Mouse (Mus musculus): ENCODE data around the gene Wfdc18.

Gene Wfdc18

GRCm38 (mm10) chr11:83708715-83709114 lies at the start of gene Wfdc18:
Gene Wfdc18 (plus strand): TSS chr11:83709015.
- DNase-seq: no peak

GRCm38 (mm10) chr11:83662204-83662603 lies 46.6 kb upstream of the Wfdc18 start, which contains the start of gene Ccl4:
Gene Ccl4 (plus strand): TSS chr11:83662584.
- no peak for DNase-seq

GRCm38 (mm10) chr11:83663532-83663931 lies 45.3 kb upstream of the Wfdc18 start:
- no peak for DNase-seq

GRCm38 (mm10) chr11:83671743-83672142 lies 37.1 kb upstream of the Wfdc18 start:
- DNase-seq: no peak

- DNase-seq: no peak
Measured at GRCm38 (mm10) chr11:83675665-83676064, 33.1 kb upstream of the Wfdc18 start.

- DNase-seq: no peak
Measured at GRCm38 (mm10) chr11:83689918-83690317, 18.9 kb upstream of the Wfdc18 start.

GRCm38 (mm10) chr11:83692008-83692407 lies 16.8 kb upstream of the Wfdc18 start:
- DNase-seq: no peak

GRCm38 (mm10) chr11:83703705-83704104 lies 5.1 kb upstream of the Wfdc18 start, which contains the start of gene Wfdc17:
Gene Wfdc17 (plus strand): TSS chr11:83703991.
- no peak for DNase-seq

- DNase-seq: no peak
Measured at GRCm38 (mm10) chr11:83709683-83710082, 868 bp downstream of the Wfdc18 start.

- DNase-seq: no peak
Measured at GRCm38 (mm10) chr11:83712671-83713070, 3.9 kb downstream of the Wfdc18 start.

- DNase-seq: no peak
Measured at GRCm38 (mm10) chr11:83713925-83714324, 5.1 kb downstream of the Wfdc18 start.

- DNase-seq: no peak
Measured at GRCm38 (mm10) chr11:83717042-83717665, 8.3 kb downstream of the Wfdc18 start.

- no peak for DNase-seq
Measured at GRCm38 (mm10) chr11:83720766-83721165, 12.0 kb downstream of the Wfdc18 start.

- no peak for DNase-seq
Measured at GRCm38 (mm10) chr11:83728757-83729432, 20.1 kb downstream of the Wfdc18 start.

- DNase-seq: no peak
Measured at GRCm38 (mm10) chr11:83731116-83731515, 22.3 kb downstream of the Wfdc18 start.

GRCm38 (mm10) chr11:83733071-83733640 lies 24.3 kb downstream of the Wfdc18 start:
- no peak for DNase-seq

GRCm38 (mm10) chr11:83734215-83734614 lies 25.4 kb downstream of the Wfdc18 start:
- no peak for DNase-seq

GRCm38 (mm10) chr11:83735881-83736280 lies 27.1 kb downstream of the Wfdc18 start:
- no peak for DNase-seq

- no peak for DNase-seq
Measured at GRCm38 (mm10) chr11:83737109-83737558, 28.3 kb downstream of the Wfdc18 start.

- peak; percentile 89 for DNase-seq
Measured at GRCm38 (mm10) chr11:83739241-83739640, 30.4 kb downstream of the Wfdc18 start.

GRCm38 (mm10) chr11:83740443-83740991 lies 31.7 kb downstream of the Wfdc18 start:
- no peak for DNase-seq

- DNase-seq: no peak
Measured at GRCm38 (mm10) chr11:83741841-83742240, 33.0 kb downstream of the Wfdc18 start.

GRCm38 (mm10) chr11:83742731-83743355 lies 34.0 kb downstream of the Wfdc18 start:
- DNase-seq: no peak
